ENCODE assay signal across 13 mouse cellular contexts in the genomic region with DNA sequence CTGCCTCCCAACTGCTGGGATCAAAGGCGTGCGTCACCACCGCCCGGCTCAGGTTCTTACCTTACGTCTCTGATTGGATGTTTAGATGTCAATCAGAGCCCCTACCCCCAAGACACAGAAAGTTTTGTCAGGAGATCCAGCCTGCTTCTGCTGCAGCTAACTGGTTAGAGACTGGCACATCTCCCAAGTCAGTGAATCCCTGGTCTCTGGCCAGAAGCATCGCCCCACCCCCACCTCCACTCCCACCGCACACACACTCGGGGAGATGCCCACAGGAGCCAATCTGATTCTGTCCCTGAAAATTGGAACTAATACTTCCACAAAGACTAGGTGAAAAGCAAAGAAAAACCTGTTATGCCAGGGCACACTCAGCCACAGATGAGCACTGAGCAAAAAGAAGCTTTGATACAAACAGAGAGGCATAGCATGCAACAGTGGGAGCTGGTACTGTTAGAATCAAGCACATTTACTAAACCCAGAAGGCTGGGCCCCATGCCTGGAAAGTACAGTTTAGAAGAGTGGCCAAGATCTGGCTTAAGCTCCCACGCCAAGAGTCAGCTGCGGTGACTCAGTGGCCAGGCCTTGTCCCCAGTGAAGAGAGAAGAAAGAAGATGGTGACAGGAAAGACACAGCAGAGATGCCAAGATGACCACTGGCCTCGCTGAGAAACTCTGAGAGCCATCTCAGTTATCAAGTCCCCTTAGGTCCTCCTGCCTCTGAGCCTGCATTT.
DNase-seq lines count a peak whose midpoint lies in the region; ATAC-seq and TF ChIP-seq lines count a peak whose summit lies in the region.
"Had no signal": no experiment of that assay in that cellular context is flagged by ENCODE, and none has a peak within 500 bp of the region (broad histone marks: within the 10 kb centered on the region; RNA-seq: fewer than 3 reads in every experiment).

No protein-coding gene starts in this region.

- intact Hi-C loops in gastrocnemius, adult 2 months (cut with DNase I), result no loop called here
- intact Hi-C loops in heart, postnatal 36 days (cut with DNase I), result no loop called here
- intact Hi-C loops in left cerebral cortex, postnatal 10 days (cut with DNase I), result no loop called here

- H3K4me3 ChIP-seq in lung, postnatal 0 days (ENCODE audit: low read depth, low read length), result no peak overlapping the region
- no peak overlapping the region for H3K4me3 ChIP-seq in gastrocnemius, adult 2 months
- no peak overlapping the region for H3K4me3 ChIP-seq in kidney, embryonic 16.5 days (ENCODE audit: low read length)
- H3K4me3 ChIP-seq: forebrain, embryonic 13.5 days; heart, embryonic 13.5 days had no signal

- no peaks in the 10 kb centered on the region for H3K36me3 ChIP-seq in lung, postnatal 0 days (ENCODE audit: insufficient read depth, low read length)
- no peaks in the 10 kb centered on the region for H3K36me3 ChIP-seq in kidney, embryonic 16.5 days (ENCODE audit: insufficient read depth, low read length)
- H3K36me3 ChIP-seq: heart, embryonic 13.5 days had no signal

- H3K4me2 ChIP-seq in lung, postnatal 0 days (replicated peaks; ENCODE audit: low read depth, low read length), result no peak overlapping the region
- no peak overlapping the region for H3K4me2 ChIP-seq in kidney, embryonic 16.5 days (replicated peaks; ENCODE audit: low read depth, low read length)
- H3K4me2 ChIP-seq: forebrain, embryonic 13.5 days; heart, embryonic 13.5 days; lung, embryonic 14.5 days had no signal

- H3K27me3 ChIP-seq in lung, postnatal 0 days (replicated peaks; ENCODE audit: insufficient read depth, low read length), result no peaks in the 10 kb centered on the region
- no peaks in the 10 kb centered on the region for H3K27me3 ChIP-seq in kidney, embryonic 16.5 days (ENCODE audit: insufficient read depth, low read length)
- H3K27me3 ChIP-seq: forebrain, embryonic 13.5 days; heart, embryonic 13.5 days had no signal

- 79% methylated on average over 11 of the region's 11 CpGs for WGBS in lung, postnatal 0 days
- WGBS in kidney, embryonic 16.5 days, result 88% methylated on average over 11 of the region's 11 CpGs

- H3K9me3 ChIP-seq in lung, postnatal 0 days (ENCODE audit: low read length), result no peaks in the 10 kb centered on the region
- 0 out of 2 replicates have a peak, but pooled peaks cover 4% of the 10 kb centered on the region for H3K9me3 ChIP-seq in kidney, embryonic 16.5 days (ENCODE audit: low read length)
- H3K9me3 ChIP-seq: forebrain, embryonic 13.5 days; heart, embryonic 13.5 days had no signal

- no peak for TF ChIP-seq EP300 in lung, postnatal 0 days (IDR thresholded peaks at IDR 0.05)

- peak; percentile 30 for DNase-seq in lung, postnatal 36 days
- DNase-seq in lung, postnatal 0 days (ENCODE audit: low spot score), result no peak
- peak; percentile 38 for DNase-seq in ZHBTc4 (ENCODE audit: low read depth, low spot score)
- DNase-seq in gastrocnemius, adult 2 months, result peak; percentile 78
- DNase-seq in heart, postnatal 36 days, result peak; percentile 36 to 40
- DNase-seq in left cerebral cortex, postnatal 10 days (ENCODE audit: extremely low spot score in 1 of 2, low spot score in 2 of 2), result no peak
- no peak for DNase-seq in layer of hippocampus, postnatal 25 days (ENCODE audit: extremely low spot score in 1 of 2, low spot score in 1 of 2)
- DNase-seq: cerebellum, adult 2 months; lung, embryonic 14.5 days had no signal

- no peak overlapping the region for H3K27ac ChIP-seq in lung, postnatal 0 days (ENCODE audit: low read length)
- H3K27ac ChIP-seq in gastrocnemius, adult 2 months, result peak overlapping the region; percentile 66
- no peak overlapping the region for H3K27ac ChIP-seq in kidney, embryonic 16.5 days (ENCODE audit: low read length)
- H3K27ac ChIP-seq: forebrain, embryonic 13.5 days; heart, embryonic 13.5 days had no signal

- no peak for ATAC-seq in lung, postnatal 0 days
- no peak for ATAC-seq in kidney, embryonic 16.5 days (ENCODE audit: low FRiP score, low TSS enrichment)
- ATAC-seq: forebrain, embryonic 13.5 days; intestine, embryonic 16.5 days had no signal

- TF ChIP-seq CTCF in lung, postnatal 0 days (IDR thresholded peaks at IDR 0.05), result no peak
- TF ChIP-seq CTCF in gastrocnemius, adult 2 months (IDR thresholded peaks at IDR 0.05), result no peak

- H3K9ac ChIP-seq in lung, postnatal 0 days (replicated peaks; ENCODE audit: low read depth), result no peak overlapping the region
- no peak overlapping the region for H3K9ac ChIP-seq in kidney, embryonic 16.5 days (replicated peaks; ENCODE audit: low read length)
- H3K9ac ChIP-seq: forebrain, embryonic 13.5 days; heart, embryonic 13.5 days; lung, embryonic 14.5 days had no signal

- 0 out of 2 replicates have a peak, but pooled peaks cover 4% of the 10 kb centered on the region for H3K4me1 ChIP-seq in lung, postnatal 0 days (ENCODE audit: insufficient read depth, low read depth, low read length)
- H3K4me1 ChIP-seq in kidney, embryonic 16.5 days (ENCODE audit: insufficient read depth, low read length), result no peaks in the 10 kb centered on the region
- H3K4me1 ChIP-seq: forebrain, embryonic 13.5 days had no signal

Comparison
In these comparisons a context has a peak if more than half of its experiments do, and no peak if none do; other contexts are left out.
1. DNase-seq: peak in lung, postnatal 36 days (single experiment), ZHBTc4 (single experiment), gastrocnemius, adult 2 months (single experiment) and heart, postnatal 36 days (2 of 2); none in lung, postnatal 0 days (single experiment), left cerebral cortex, postnatal 10 days (0 of 2) and layer of hippocampus, postnatal 25 days (0 of 2).